Mouse (Mus musculus) megakaryocyte, embryonic 14.5 days (primary cell): ENCODE measurements around the gene Shank2. TPM values are rescaled to one million over a fixed set of nuclear protein-coding genes. Genes with fewer than 3 reads are reported as not detected.

ENCODE experiments used
- H3K27me3 ChIP-seq: replicated peaks from 2 replicates; pipeline ENCODE3; 2012; ENCODE audit warnings: inconsistent platforms
- H3K36me3 ChIP-seq: replicated peaks from 2 replicates; pipeline ENCODE3; 2012; ENCODE audit warnings: low read length, inconsistent platforms, mixed read lengths
- H3K4me1 ChIP-seq: 2 replicates; pipeline ENCODE4 v1.6.1; 2012; ENCODE audit warnings: inconsistent platforms
- H3K4me3 ChIP-seq: replicated peaks from 2 replicates; pipeline ENCODE3; 2012; ENCODE audit warnings: moderate library complexity, mild to moderate bottlenecking, inconsistent platforms
- H3K9me3 ChIP-seq: 2 replicates; pipeline ENCODE4 v1.6.1; 2012; ENCODE audit warnings: inconsistent platforms
- FLI1 ChIP-seq: IDR thresholded peaks from 2 replicates; pipeline ENCODE4 v1.6.1; 2012; ENCODE audit warnings: low read length, inconsistent platforms, mixed read lengths
- GATA1 ChIP-seq: IDR thresholded peaks from 3 replicates; pipeline ENCODE4 v1.6.1; 2012; ENCODE audit warnings: mixed read lengths, low read length, inconsistent platforms, borderline replicate concordance
- polyA plus RNA-seq: library from polyadenylated mRNA; stranded (reverse); fragments of >175 nt; gene quantifications from 2 replicates; pipeline ENCODE4 v1.2.3, GENCODE M21; 2012; ENCODE audit warnings: low replicate concordance; ENCODE audit not compliant: insufficient read depth

Gene Shank2
- polyA plus RNA-seq, 1 experiment: 0.02 TPM

DNA sequence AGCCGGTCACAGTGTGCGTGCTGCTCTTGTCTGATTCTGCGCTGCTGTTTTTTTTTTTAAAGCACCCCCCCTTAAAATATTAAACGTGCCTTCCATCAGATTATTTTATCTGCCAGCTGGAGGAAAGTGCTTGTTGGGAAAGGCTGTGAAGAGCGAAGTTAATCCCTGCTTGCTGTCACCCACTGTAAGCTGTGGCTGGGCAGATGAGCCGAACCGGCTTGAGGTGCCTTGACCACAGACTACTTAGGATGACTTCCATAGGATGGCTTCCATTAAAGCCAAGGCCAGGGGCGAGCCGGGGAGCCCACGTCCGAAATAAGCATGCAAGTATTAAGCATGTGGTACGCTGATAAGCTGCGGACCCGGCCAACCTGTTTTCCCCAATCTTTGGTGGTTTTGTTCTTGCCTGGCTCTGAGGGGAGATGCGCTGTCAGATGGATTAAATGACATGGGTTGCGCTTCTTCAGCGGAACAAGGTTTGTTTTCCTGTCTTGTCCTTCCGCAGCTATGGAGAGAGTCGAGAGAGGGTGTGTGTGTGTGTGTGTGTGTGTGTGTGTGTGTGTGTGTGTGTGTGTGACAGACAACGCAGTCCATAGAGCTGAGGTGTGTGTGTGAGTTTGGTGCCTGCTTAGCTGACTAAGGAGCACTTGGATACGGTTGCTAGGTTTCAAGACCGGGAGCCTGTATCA, 131.1 kb downstream of the Shank2 start:
- H3K4me1 ChIP-seq: no peaks in the 10 kb centered on the region
- TF ChIP-seq FLI1 (no peak), GATA1 (no peak)
- peaks cover 31% of the 10 kb centered on the region for H3K27me3 ChIP-seq
- no peaks in the 10 kb centered on the region for H3K9me3 ChIP-seq
- no peak overlapping the region for H3K4me3 ChIP-seq
- no peaks in the 10 kb centered on the region for H3K36me3 ChIP-seq

DNA sequence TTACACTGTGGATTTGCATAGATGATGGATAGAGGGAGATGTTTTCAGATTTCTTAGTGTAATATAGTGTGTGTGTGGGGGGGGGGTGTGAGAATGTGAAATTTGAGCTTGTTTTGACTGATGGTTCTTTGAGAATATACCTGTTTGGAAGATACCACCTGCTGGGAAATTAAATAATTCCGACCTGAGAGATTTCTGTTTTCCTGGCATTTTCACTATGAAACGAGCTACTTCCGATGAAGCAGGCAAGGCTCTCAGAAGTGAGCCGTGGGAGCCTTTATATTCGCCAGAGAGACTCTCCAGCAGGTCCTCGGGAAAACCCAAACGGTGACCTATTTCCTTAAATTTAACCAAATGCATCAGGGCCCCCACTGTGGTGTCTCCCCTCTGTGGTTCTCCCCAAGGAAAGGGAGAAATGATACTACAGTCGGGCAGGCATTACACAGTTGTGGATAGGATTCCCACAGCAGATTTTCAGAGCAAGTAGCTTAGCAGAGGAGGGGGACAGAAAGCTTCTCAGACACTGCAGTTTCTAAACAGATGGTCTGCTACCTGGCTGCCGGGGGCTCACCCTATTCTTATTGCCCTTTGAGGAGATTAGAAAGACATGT, 131.8 kb downstream of the Shank2 start:
- peaks cover 36% of the 10 kb centered on the region for H3K27me3 ChIP-seq
- TF ChIP-seq GATA1 (no peak), FLI1 (no peak)
- no peaks in the 10 kb centered on the region for H3K36me3 ChIP-seq
- no peaks in the 10 kb centered on the region for H3K9me3 ChIP-seq
- H3K4me3 ChIP-seq: no peak overlapping the region
- no peaks in the 10 kb centered on the region for H3K4me1 ChIP-seq

DNA sequence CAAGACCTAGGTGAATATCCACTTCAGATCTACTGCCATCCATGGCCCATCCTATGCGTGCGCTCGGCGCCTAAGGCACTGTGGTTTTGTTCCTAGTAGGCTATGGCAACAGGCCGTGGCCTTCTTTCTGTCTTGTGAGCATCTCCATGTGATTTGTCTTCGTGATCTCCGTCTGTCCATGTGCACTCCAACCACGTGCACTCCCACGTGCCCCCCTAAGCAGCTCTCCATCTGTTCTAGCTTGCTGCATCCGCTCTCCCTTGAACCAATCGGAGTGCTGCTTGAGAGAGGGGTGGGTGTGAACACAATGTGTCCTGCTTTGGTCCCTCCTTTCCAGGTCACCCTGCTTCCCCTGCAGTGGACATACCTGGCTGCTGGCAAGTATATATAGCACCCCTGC, 133.0 kb downstream of the Shank2 start:
- Histone ChIP-seq H3K4me1 (no peaks in the 10 kb centered on the region), H3K9me3 (no peaks in the 10 kb centered on the region), H3K36me3 (no peaks in the 10 kb centered on the region), H3K4me3 (no peak overlapping the region), H3K27me3 (peaks cover 37% of the 10 kb centered on the region)
- TF ChIP-seq FLI1: no peak

DNA sequence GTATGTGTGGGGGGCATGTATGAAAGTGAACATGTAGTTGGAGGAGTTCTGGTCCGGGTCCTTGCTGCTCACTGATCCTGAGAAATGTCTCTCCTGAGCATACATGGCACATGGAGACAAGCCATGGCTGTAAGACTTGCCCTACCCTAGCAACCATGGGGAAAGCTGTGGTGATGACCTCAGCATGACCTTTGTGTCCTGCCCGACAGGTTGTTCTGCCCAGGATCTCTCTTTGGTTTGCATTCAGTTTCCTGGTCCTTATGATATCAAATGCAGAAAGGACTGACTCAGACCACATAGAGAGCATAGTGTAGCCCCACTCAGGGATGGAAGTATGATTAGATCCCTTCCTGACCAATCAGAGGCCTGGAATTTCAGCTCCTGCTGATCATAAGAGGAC, 136.1 kb downstream of the Shank2 start:
- TF ChIP-seq FLI1: no peak
- TF ChIP-seq GATA1: no peak
- Histone ChIP-seq H3K9me3 (no peaks in the 10 kb centered on the region), H3K27me3 (peaks cover 47% of the 10 kb centered on the region), H3K36me3 (no peaks in the 10 kb centered on the region), H3K4me1 (no peaks in the 10 kb centered on the region), H3K4me3 (no peak overlapping the region)

DNA sequence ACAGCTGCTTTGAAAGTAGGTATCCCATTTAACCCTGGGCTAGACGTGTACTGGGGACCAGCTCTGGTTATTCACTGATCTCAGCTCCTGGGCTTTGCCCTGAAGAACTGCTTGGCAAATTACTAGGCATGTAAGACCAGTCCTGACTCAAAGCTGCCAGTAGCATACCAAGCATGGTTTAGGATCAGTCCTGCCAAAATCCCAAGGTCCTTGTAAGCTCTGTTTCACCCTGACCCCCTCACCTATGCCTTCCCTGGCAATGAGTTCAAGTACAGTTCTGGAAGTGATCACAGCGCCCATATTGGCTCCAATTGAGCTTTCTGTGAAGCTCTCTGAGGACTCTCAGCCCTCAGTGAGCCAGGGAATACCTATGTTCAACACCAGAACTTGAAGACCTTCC, 136.7 kb downstream of the Shank2 start:
- no peaks in the 10 kb centered on the region for H3K4me1 ChIP-seq
- no peak overlapping the region for H3K4me3 ChIP-seq
- no peaks in the 10 kb centered on the region for H3K36me3 ChIP-seq
- TF ChIP-seq GATA1 (no peak), FLI1 (no peak)
- no peaks in the 10 kb centered on the region for H3K9me3 ChIP-seq
- peaks cover 47% of the 10 kb centered on the region for H3K27me3 ChIP-seq

DNA sequence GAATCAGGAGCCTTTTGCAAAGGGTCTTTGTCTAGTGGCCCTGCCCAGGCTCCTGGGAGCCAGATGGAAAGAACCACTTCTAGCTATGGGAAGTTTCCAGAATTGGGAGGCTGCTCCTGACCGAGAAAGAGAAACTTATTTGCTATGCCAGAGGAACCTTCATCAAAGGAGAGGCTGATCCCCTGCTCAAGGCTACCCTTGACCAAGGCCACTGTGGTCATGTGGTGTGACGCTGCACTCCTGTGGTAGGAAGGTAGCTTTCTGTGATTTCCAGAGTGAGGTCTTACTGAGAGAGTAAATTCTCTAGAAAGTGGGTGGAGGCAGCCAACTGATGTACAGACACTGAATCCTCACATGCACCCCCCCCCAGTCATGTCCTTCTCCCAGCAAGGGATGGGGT, 138.0 kb downstream of the Shank2 start:
- no peaks in the 10 kb centered on the region for H3K36me3 ChIP-seq
- H3K27me3 ChIP-seq: peaks cover 50% of the 10 kb centered on the region
- TF ChIP-seq GATA1 (no peak), FLI1 (no peak)

DNA sequence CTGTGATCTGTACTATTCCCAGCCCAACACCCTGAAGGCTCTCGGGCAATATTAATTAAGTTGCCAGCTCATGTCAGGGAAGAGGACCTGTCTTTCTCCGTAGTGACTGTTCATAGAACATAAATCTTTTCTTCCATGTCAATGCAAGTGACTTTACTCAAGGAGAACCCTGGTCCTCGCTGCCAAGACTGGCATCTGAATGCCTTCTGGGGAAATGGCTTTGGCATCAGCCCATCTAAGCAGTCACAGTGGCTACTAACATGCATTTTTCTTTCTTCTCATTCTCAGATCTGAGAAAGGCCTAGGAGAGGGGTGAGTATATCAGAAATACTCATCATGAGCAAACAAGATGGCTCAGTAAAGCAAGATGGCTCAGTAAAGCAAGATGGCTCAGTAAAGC, 138.7 kb downstream of the Shank2 start:
- no peaks in the 10 kb centered on the region for H3K9me3 ChIP-seq
- H3K4me3 ChIP-seq: no peak overlapping the region
- H3K36me3 ChIP-seq: no peaks in the 10 kb centered on the region
- H3K4me1 ChIP-seq: no peaks in the 10 kb centered on the region
- H3K27me3 ChIP-seq: peaks cover 48% of the 10 kb centered on the region
- TF ChIP-seq FLI1 (no peak), GATA1 (no peak)

More for the DNA sequence above, 138.0 kb downstream of the Shank2 start:
- Histone ChIP-seq H3K4me1 (no peaks in the 10 kb centered on the region), H3K4me3 (no peak overlapping the region), H3K9me3 (no peaks in the 10 kb centered on the region)

DNA sequence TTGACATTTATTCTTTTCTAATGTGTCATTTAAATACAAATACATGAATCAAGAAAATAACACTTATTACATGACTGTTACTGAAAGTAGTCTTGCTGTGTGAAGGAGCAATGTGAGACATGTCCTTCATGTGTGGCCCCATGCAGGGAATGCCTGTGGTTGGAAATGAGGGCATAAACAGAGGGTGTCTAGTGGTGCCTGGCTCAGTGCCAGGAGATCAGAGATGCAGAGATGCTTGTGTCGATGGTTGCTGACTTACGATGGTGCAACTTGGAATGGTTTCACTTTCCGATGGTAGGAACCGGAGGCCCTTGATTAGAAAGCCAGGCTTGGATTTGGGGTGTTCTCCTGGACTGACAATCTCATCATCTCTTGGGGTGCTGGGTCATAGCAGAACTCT, 140.3 kb downstream of the Shank2 start:
- Histone ChIP-seq H3K27me3 (peaks cover 54% of the 10 kb centered on the region), H3K4me3 (no peak overlapping the region), H3K36me3 (no peaks in the 10 kb centered on the region), H3K9me3 (no peaks in the 10 kb centered on the region), H3K4me1 (no peaks in the 10 kb centered on the region)
- TF ChIP-seq FLI1: no peak

DNA sequence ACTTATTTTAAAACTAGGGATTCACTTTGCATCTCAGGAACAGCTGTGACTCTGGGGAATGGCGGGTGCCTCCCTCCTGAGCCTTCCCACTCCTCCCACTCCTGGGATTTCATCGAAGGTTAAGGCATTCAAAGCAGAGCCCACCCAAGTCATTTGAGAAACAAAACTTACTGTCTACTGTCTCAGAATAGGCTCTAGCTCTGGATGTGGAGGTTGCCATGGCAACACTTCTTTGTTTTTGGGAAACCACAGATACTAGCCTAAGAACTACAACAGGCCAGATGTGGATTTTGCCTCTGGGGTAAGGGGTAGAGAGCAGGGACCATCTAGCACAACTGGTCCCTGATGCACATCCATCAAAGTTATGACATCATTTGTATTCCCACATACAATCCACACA, 142.2 kb downstream of the Shank2 start:
- Histone ChIP-seq H3K27me3 (peaks cover 51% of the 10 kb centered on the region), H3K4me3 (no peak overlapping the region), H3K9me3 (no peaks in the 10 kb centered on the region), H3K36me3 (no peaks in the 10 kb centered on the region), H3K4me1 (no peaks in the 10 kb centered on the region)
- TF ChIP-seq FLI1 (no peak), GATA1 (no peak)

DNA sequence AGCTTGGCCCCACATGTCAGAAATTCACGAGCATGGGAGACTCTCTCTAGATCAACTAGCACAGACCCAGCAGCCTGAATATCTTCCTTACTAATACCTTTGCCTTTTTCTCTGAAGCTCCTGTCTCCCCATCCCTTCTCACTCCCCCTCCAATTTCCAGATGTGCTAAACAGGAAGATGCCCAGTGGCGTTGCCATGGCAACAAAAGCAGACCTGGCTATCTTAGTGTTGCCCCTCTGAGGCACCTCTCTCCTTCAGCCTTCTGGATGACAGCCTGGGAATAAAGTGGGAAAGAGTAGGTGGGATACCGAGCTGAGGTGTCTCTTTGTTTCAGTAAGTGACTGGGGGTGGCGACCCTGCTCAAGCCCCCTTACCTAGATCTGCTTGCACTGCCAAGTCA, 146.4 kb downstream of the Shank2 start:
- Histone ChIP-seq H3K36me3 (no peaks in the 10 kb centered on the region), H3K4me3 (no peak overlapping the region), H3K27me3 (peaks cover 41% of the 10 kb centered on the region), H3K4me1 (no peaks in the 10 kb centered on the region), H3K9me3 (no peaks in the 10 kb centered on the region)
- TF ChIP-seq GATA1 (no peak), FLI1 (no peak)

DNA sequence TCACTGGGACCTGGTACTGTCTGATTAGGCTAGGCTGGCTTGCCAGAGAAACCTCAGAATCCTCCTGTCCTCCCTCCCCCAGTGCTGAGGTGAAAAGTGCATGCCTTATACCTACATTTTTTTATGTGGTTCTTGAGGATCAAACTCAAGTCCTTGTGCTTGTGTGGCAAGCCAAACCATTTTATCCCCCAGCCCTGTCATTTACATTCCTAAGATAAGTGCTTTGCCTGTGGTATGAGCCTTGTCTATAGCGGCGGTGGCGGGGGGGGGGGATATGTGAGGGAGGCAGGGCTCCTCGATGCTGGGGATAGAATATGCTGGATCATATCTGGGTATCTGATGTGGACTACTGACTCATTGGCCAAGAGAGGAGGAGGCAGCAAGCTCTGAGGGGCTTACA, 151.4 kb downstream of the Shank2 start:
- Histone ChIP-seq H3K4me3 (no peak overlapping the region), H3K27me3 (peaks cover 25% of the 10 kb centered on the region)

More for the DNA sequence above, 151.4 kb downstream of the Shank2 start:
- Histone ChIP-seq H3K9me3 (no peaks in the 10 kb centered on the region), H3K4me1 (no peaks in the 10 kb centered on the region), H3K36me3 (no peaks in the 10 kb centered on the region)
- no peak for TF ChIP-seq FLI1
- TF ChIP-seq GATA1: no peak
